Mouse (Mus musculus) limb, embryonic 11.5 days (tissue): Measurements from ENCODE around the gene Irf4. TPM values are rescaled to one million over a fixed set of nuclear protein-coding genes. Genes with fewer than 3 reads are reported as not detected.

Source experiments
- ATAC-seq: fragments of 200-750 bp; cut with Nextera tagmentation; 2 replicates; pipeline ENCODE4 v1.8.0; 2017; ENCODE audit warnings: low read depth; ENCODE audit not compliant: insufficient number of reproducible peaks, low FRiP score, low TSS enrichment
- DNase-seq: peaks from one replicate; pipeline ENCODE4 v3.0.0-alpha.2; 2015; ENCODE audit warnings: low spot score
- H3K27ac ChIP-seq: fragments of 300-500 bp; sonication (generic); replicated peaks from 2 replicates; pipeline ENCODE4 v1.5.1; 2014; ENCODE audit warnings: low read depth, mild to moderate bottlenecking, low read length
- H3K27me3 ChIP-seq: fragments of 300-500 bp; sonication (generic); 2 replicates; pipeline ENCODE4 v1.6.1; 2014; ENCODE audit warnings: mild to moderate bottlenecking, low read length, mixed read lengths; ENCODE audit not compliant: control insufficient read depth, insufficient read depth
- H3K36me3 ChIP-seq: fragments of 300-500 bp; sonication (generic); 2 replicates; pipeline ENCODE4 v1.6.1; 2014; ENCODE audit warnings: mild to moderate bottlenecking, low read length, moderate library complexity, mixed read lengths; ENCODE audit not compliant: control insufficient read depth, insufficient read depth
- H3K4me1 ChIP-seq: fragments of 300-500 bp; sonication (generic); 2 replicates; pipeline ENCODE4 v1.6.1; 2014; ENCODE audit warnings: low read length, mixed read lengths; ENCODE audit not compliant: control insufficient read depth, insufficient read depth
- H3K4me2 ChIP-seq: fragments of 300-500 bp; sonication (generic); 2 replicates; pipeline ENCODE4 v1.6.1; 2014; ENCODE audit warnings: low read depth, mild to moderate bottlenecking, moderate library complexity; ENCODE audit not compliant: severe bottlenecking
- H3K4me3 ChIP-seq: fragments of 300-500 bp; sonication (generic); 2 replicates; pipeline ENCODE4 v1.5.1; 2014; ENCODE audit warnings: low read depth, low read length
- H3K9ac ChIP-seq: fragments of 300-500 bp; sonication (generic); 2 replicates; pipeline ENCODE4 v1.6.1; 2014; ENCODE audit warnings: mild to moderate bottlenecking, low read length
- H3K9me3 ChIP-seq: fragments of 300-500 bp; sonication (generic); 2 replicates; pipeline ENCODE4 v1.6.1; 2016; ENCODE audit warnings: low read length; ENCODE audit not compliant: control insufficient read depth
- WGBS: fragments of 180-500 bp; shearing (Covaris S2); extraction: QIAGEN DNeasy Blood & Tissue Kit; methylation state at CpG from one replicate; pipeline ENCODE4 v1.1.7; 2014; 5-methylcytosine and 5-hydroxymethylcytosine counted together
- polyA plus RNA-seq: library from polyadenylated mRNA; unstranded; fragments of >200 nt; fragmentation: Nextera tagmentation; extraction: Ambion mirVana; gene quantifications from 2 replicates; pipeline ENCODE4 v1.2.1, GENCODE M21; 2014

Gene Irf4
- polyA plus RNA-seq, 1 experiment from 2014 or later: not detected

DNA sequence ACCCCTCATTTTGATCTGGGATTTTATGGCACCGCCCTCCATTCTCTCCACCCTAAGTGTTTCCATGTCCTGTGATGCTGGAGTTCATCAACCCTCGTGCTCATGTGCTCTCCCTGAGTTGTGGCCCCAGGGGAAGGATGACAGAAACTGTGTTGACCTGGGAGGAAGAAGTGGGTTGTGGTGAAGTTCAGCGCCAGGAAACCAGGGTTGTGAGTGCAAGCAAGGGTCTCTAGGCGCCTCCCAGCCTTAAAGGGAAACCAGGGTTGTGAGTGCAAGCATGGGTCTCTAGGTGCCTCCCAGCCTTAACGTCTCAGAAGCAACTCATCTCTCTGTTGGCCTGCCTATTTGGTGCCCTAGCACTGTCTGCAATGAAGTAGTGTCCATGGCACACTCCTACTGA lies 64.4 kb downstream of the Irf4 start:
- DNase-seq: no peak

DNA sequence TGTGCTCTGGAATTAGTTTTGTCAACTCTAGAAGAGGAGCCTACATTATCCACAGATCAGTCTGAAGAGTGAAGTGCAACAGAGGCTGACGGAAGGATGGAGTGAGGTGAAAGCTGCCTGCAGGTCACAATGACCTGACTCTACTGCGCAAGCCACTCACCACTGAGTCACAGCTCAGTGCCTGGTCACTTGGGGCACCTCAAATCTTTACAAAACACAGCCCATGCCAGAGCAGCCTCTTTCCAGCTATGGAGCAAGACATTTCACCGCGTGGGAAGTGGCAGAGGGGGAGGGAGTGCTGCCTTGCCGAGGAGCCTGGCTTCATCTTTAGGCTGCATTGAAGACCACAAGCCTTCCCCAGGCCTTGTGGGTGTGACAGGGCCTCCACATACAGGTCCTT lies 65.2 kb downstream of the Irf4 start:
- Histone ChIP-seq H3K4me2 (no peak overlapping the region), H3K9me3 (no peaks in the 10 kb centered on the region), H3K9ac (no peak overlapping the region), H3K27me3 (no peaks in the 10 kb centered on the region), H3K4me1 (no peaks in the 10 kb centered on the region), H3K36me3 (peaks cover 2% of the 10 kb centered on the region; the same call in 1 of the 2 replicates), H3K27ac (no peak overlapping the region), H3K4me3 (no peak overlapping the region)
- WGBS: 84% methylated on average over 5 of the region's 5 CpGs
- no peak for ATAC-seq
- DNase-seq: no peak

More for the DNA sequence above, 64.4 kb downstream of the Irf4 start:
- no peak overlapping the region for H3K9ac ChIP-seq
- no peaks in the 10 kb centered on the region for H3K4me1 ChIP-seq
- WGBS: 83% methylated on average over 5 of the region's 5 CpGs
- ATAC-seq: no peak
- H3K27me3 ChIP-seq: no peaks in the 10 kb centered on the region
- H3K4me3 ChIP-seq: no peak overlapping the region
- no peak overlapping the region for H3K27ac ChIP-seq
- no peak overlapping the region for H3K4me2 ChIP-seq
- no peaks in the 10 kb centered on the region for H3K9me3 ChIP-seq
- H3K36me3 ChIP-seq: peaks cover 2% of the 10 kb centered on the region; the same call in 1 of the 2 replicates

Other genes with a start within 250 kb of the Irf4 start
- 219 and 235 TPM in 2 replicates for gene Uqcrfs1, start 203.9 kb upstream of the Irf4 start, polyA plus RNA-seq
- gene Dusp22, start 89.2 kb upstream of the Irf4 start, polyA plus RNA-seq: 16.2 and 18.6 TPM in 2 replicates
- gene Hus1b, start 198.5 kb downstream of the Irf4 start, polyA plus RNA-seq: not detected in 2 replicates
- 30.9 and 32.7 TPM in 2 replicates for gene Exoc2, start 224.9 kb downstream of the Irf4 start, polyA plus RNA-seq
- not detected in 2 replicates for gene Gm5447, start 225.0 kb downstream of the Irf4 start, polyA plus RNA-seq